Mouse (Mus musculus) CD4-positive, CD25-positive, alpha-beta regulatory T cell, adult 9 weeks (primary cell): ENCODE results near the gene Trim39. TPM values are rescaled to one million over a fixed set of nuclear protein-coding genes. Genes with fewer than 3 reads are reported as not detected.

ENCODE experiments used
- polyA plus RNA-seq: library from polyadenylated mRNA; unstranded; fragments of 100-300 nt; shearing (Covaris generic); gene quantifications from one replicate; pipeline ENCODE4 v1.2.1, GENCODE M21; 2017

Gene Trim39
- 23.0 TPM for polyA plus RNA-seq

GRCm38 (mm10) chr17:36271586-36272256, at the start of gene Trim39:
Trim39 (minus strand) TSS chr17:36272247.

GRCm38 (mm10) chr17:36286390-36286789, 14.3 kb upstream of the Trim39 start, which contains the start of gene H2-M10.2:
H2-M10.2 (minus strand) TSS chr17:36286490.

GRCm38 (mm10) chr17:36257969-36258368, 14.1 kb downstream of the Trim39 start, which contains the start of gene Rpp21:
Rpp21 (minus strand) TSS chr17:36258069.

Other genes with a start within 250 kb of the Trim39 start
- 779 TPM for gene H2-T23, start 239.4 kb downstream of the Trim39 start, polyA plus RNA-seq
- 262 TPM for gene H2-T22, start 229.5 kb downstream of the Trim39 start, polyA plus RNA-seq
- 0.65 TPM for gene Gm6034, start 229.3 kb downstream of the Trim39 start, polyA plus RNA-seq
- not detected for gene Gm11127, start 213.9 kb downstream of the Trim39 start, polyA plus RNA-seq
- 1.4 TPM for gene Gm19684, start 150.6 kb downstream of the Trim39 start, polyA plus RNA-seq
- gene Gm7030, start 142.8 kb downstream of the Trim39 start, polyA plus RNA-seq, result 0.33 TPM
- gene Gm8909, start 103.7 kb downstream of the Trim39 start, polyA plus RNA-seq, result 14.0 TPM
- 0.46 TPM for gene H2-T3, start 82.0 kb downstream of the Trim39 start, polyA plus RNA-seq
- 203 TPM for gene Rpp21, start 14.2 kb downstream of the Trim39 start, polyA plus RNA-seq
- gene H2-M10.2, start 14.2 kb upstream of the Trim39 start, polyA plus RNA-seq, result not detected
- not detected for gene H2-M10.1, start 53.9 kb upstream of the Trim39 start, polyA plus RNA-seq
- not detected for gene H2-M10.3, start 96.2 kb upstream of the Trim39 start, polyA plus RNA-seq
- gene H2-M10.4, start 190.1 kb upstream of the Trim39 start, polyA plus RNA-seq, result not detected